Mouse (Mus musculus): ENCODE results near the gene Gm8068. TPM values are rescaled to one million over a fixed set of nuclear protein-coding genes. Genes with fewer than 3 reads are reported as not detected.
"Not testable (repeated sequence)": the region's sequence is repeated elsewhere in the genome, so short reads cannot be mapped to it uniquely, and the experiment has no call there.

Gm8068 gene
- not detected in 2 replicates for polyA plus RNA-seq (2016; fragmentation: Nextera tagmentation; extraction: Ambion mirVana)

DNA sequence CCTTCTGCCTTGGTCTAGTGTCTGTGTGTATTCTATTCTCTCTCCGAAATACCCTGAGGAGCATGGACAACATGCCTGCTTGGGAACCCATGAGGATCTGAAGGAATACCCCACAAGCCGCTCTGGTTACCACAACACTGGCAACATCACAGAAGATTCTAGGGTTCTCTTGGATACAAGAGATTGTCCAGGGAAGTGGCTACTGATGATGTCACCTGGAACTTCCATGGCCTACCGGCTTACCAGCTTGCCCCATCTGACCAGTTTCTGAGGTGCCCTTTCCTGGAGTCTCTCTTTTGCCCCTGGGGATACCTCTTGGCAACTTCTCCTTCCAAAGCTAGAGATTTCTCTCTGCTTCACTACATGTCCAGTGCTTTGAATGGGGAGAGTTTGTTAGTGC lies at the start of gene Gm8068:
Gene Gm8068 (minus strand): TSS at position 101 of the 400 bp plus-strand sequence.
- not testable (repeated sequence) for H3K36me3 ChIP-seq; H3K4me3 ChIP-seq; H3K27ac ChIP-seq; H3K4me1 ChIP-seq; DNase-seq (ENCODE audit: low spot score); H3K9me3 ChIP-seq (replicated peaks); H3K27me3 ChIP-seq (ENCODE audit: low read depth, poor library complexity, severe bottlenecking)
- WGBS: no CpG with 5 or more reads among the region's 3 CpGs

DNA sequence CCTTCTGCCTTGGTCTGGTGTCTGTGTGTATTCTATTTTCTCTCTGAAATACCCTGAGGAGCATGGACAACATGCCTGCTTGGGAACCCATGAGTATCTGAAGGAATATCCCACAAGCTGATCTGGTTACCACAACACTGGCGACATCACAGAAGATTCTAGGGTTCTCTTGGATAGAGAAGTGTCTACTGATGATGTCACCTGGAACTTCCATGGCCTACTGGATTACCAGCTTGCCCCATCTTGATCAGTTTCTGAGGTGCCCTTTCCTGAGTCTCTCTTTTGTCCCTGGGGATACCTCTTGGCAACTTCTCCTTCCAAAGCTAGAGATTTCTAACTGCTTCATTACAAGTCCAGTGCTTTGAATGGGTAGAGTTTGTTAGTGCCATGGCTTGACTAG lies 48.8 kb upstream of the Gm8068 start, which contains the start of gene Gm7929:
Gene Gm7929 (minus strand): TSS at position 101 of the 400 bp plus-strand sequence.
- 80% methylated on average over 1 of the region's 1 CpGs for WGBS
- not testable (repeated sequence) for H3K4me3 ChIP-seq; DNase-seq (ENCODE audit: low spot score); H3K27me3 ChIP-seq (ENCODE audit: low read depth, poor library complexity, severe bottlenecking); H3K9me3 ChIP-seq (replicated peaks); H3K27ac ChIP-seq; H3K4me1 ChIP-seq; H3K36me3 ChIP-seq

DNA sequence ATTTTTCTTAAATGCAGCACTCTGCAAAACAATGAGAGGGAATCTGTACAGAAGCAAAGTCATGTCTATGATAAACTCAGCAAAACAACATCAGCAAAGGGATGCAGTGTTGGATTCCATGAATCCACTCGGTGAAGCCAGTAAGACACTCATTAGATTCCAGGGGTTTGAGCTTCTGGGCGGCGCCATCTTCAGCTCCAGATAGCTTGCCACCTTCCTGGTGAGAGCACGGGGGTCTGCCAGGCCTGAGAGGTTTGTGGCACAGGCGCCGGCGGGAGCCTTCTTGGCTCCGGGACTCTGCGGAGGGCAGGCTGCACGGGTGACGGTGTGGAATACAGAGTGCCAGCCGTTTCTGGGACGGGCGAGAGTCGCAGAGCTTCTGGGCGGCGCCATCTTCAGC lies 21.8 kb upstream of the Gm8068 start:
- H3K36me3 ChIP-seq; H3K4me1 ChIP-seq; H3K9me3 ChIP-seq (replicated peaks); H3K4me3 ChIP-seq; DNase-seq (ENCODE audit: low spot score); H3K27ac ChIP-seq; H3K27me3 ChIP-seq (ENCODE audit: low read depth, poor library complexity, severe bottlenecking): not testable (repeated sequence)
- 73% methylated on average over 17 of the region's 17 CpGs for WGBS

DNA sequence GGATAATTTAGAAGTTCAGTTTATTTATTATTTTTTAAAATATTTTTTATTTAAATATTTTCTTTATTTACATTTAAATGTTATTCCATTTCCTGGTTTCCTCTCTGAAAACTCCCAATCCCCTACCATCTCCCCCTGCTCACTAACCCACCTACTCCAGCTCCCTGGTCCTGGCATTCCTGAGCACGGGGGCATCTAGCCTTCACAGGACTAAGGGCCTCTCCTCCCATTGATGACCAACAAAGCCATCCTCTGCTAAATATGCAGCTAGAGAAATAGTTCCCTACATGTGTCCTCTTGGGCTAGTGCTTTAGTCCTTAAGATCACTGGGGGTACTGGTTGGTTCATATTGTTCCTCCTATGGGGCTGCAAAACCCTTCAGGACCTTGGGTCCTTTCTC lies 15.5 kb upstream of the Gm8068 start:
- H3K27ac ChIP-seq; H3K4me3 ChIP-seq; H3K36me3 ChIP-seq; H3K9me3 ChIP-seq (replicated peaks); H3K4me1 ChIP-seq; H3K27me3 ChIP-seq (ENCODE audit: low read depth, poor library complexity, severe bottlenecking): not testable (repeated sequence)
- peak; percentile 13 for DNase-seq (ENCODE audit: low spot score)
- 89% methylated on average over 1 of the region's 1 CpGs for WGBS

DNA sequence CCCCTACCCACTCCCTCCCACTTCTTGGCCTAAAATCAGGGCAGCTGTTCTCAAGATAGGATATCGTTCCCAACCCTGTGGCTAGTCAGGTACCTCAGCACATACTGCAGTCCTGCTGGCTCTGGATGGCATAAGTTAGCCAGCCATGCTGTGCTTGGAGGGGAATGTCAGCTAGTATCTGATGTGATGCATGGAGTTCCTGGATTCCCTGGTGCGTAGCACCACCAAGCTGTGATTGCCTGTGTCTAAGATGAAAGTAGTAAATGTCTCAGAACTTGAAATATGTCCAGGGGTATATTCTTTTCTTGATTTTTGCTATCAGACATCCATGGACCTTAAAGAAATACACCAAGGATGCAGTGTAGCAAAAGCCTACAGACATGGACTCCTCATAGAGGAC lies 53.5 kb downstream of the Gm8068 start:
- H3K36me3 ChIP-seq; H3K27ac ChIP-seq; H3K4me1 ChIP-seq; H3K4me3 ChIP-seq; DNase-seq (ENCODE audit: low spot score); H3K27me3 ChIP-seq (ENCODE audit: low read depth, poor library complexity, severe bottlenecking); H3K9me3 ChIP-seq (replicated peaks): not testable (repeated sequence)
- 87% methylated on average over 2 of the region's 2 CpGs for WGBS

Other genes starting within 250 kb of the Gm8068 start
- not detected in 2 replicates for gene Gm7954, start 248.4 kb downstream of the Gm8068 start, polyA plus RNA-seq (2016; fragmentation: Nextera tagmentation; extraction: Ambion mirVana)
- gene Gm3486, start 212.4 kb downstream of the Gm8068 start, polyA plus RNA-seq (2016; fragmentation: Nextera tagmentation; extraction: Ambion mirVana): not detected in 2 replicates
- not detected in 2 replicates for gene Gm7970, start 146.3 kb downstream of the Gm8068 start, polyA plus RNA-seq (2016; fragmentation: Nextera tagmentation; extraction: Ambion mirVana)
- not detected in 2 replicates for gene 1700049E17Rik2, start 128.7 kb downstream of the Gm8068 start, polyA plus RNA-seq (2016; fragmentation: Nextera tagmentation; extraction: Ambion mirVana)
- not detected in 2 replicates for gene Gm3072, start 77.3 kb downstream of the Gm8068 start, polyA plus RNA-seq (2016; fragmentation: Nextera tagmentation; extraction: Ambion mirVana)
- gene Gm3676, start 55.4 kb downstream of the Gm8068 start, polyA plus RNA-seq (2016; fragmentation: Nextera tagmentation; extraction: Ambion mirVana): not detected in 2 replicates
- gene Gm7929, start 48.7 kb upstream of the Gm8068 start, polyA plus RNA-seq (2016; fragmentation: Nextera tagmentation; extraction: Ambion mirVana): not detected in 2 replicates
- gene Gm47189, start 70.6 kb upstream of the Gm8068 start, polyA plus RNA-seq (2016; fragmentation: Nextera tagmentation; extraction: Ambion mirVana): not detected in 2 replicates
- not detected in 2 replicates for gene Gm7980, start 205.4 kb upstream of the Gm8068 start, polyA plus RNA-seq (2016; fragmentation: Nextera tagmentation; extraction: Ambion mirVana)
- gene 1700049E17Rik1, start 223.1 kb upstream of the Gm8068 start, polyA plus RNA-seq (2016; fragmentation: Nextera tagmentation; extraction: Ambion mirVana): not detected in 2 replicates
- gene 1700024B05Rik, start 242.1 kb upstream of the Gm8068 start, polyA plus RNA-seq (2016; fragmentation: Nextera tagmentation; extraction: Ambion mirVana): not detected in 2 replicates